Mouse (Mus musculus) limb, embryonic 12.5 days (tissue): ENCODE results near the gene Gng7. TPM values are rescaled to one million over a fixed set of nuclear protein-coding genes. Genes with fewer than 3 reads are reported as not detected.
A peak's percentile ranks its signal among the peaks of the same experiment; 100 is the strongest.

Experiments
- ATAC-seq: fragments of 200-750 bp; cut with Nextera tagmentation; 2 replicates; pipeline ENCODE4 v1.8.0; 2017; ENCODE audit warnings: low read depth, moderate TSS enrichment; ENCODE audit not compliant: insufficient number of reproducible peaks, insufficient read depth, low FRiP score, low TSS enrichment
- H3K27ac ChIP-seq: fragments of 300-500 bp; sonication (generic); 2 replicates; pipeline ENCODE4 v1.5.1; 2016; ENCODE audit warnings: mild to moderate bottlenecking, moderate library complexity
- H3K27me3 ChIP-seq: fragments of 300-500 bp; sonication (generic); 2 replicates; pipeline ENCODE4 v1.6.1; 2016; ENCODE audit warnings: mild to moderate bottlenecking, moderate library complexity
- H3K36me3 ChIP-seq: fragments of 300-500 bp; sonication (generic); 2 replicates; pipeline ENCODE4 v1.6.1; 2016; ENCODE audit warnings: mild to moderate bottlenecking, moderate library complexity
- H3K4me1 ChIP-seq: fragments of 300-500 bp; sonication (generic); replicated peaks from 2 replicates; pipeline ENCODE4 v1.6.1; 2016
- H3K4me2 ChIP-seq: fragments of 300-500 bp; sonication (generic); 2 replicates; pipeline ENCODE4 v1.6.1; 2016; ENCODE audit warnings: mild to moderate bottlenecking, moderate library complexity
- H3K4me3 ChIP-seq: fragments of 300-500 bp; sonication (generic); replicated peaks from 2 replicates; pipeline ENCODE4 v1.5.1; 2016; ENCODE audit warnings: mild to moderate bottlenecking
- H3K9ac ChIP-seq: fragments of 300-500 bp; sonication (generic); replicated peaks from 2 replicates; pipeline ENCODE4 v1.6.1; 2016; ENCODE audit warnings: mild to moderate bottlenecking, moderate library complexity
- H3K9me3 ChIP-seq: fragments of 300-500 bp; sonication (generic); 2 replicates; pipeline ENCODE4 v1.6.1; 2016; ENCODE audit warnings: mild to moderate bottlenecking, moderate library complexity
- WGBS: fragments of 180-500 bp; shearing (Covaris S2); methylation state at CpG from one replicate; pipeline ENCODE4 v1.1.7; 2016; 5-methylcytosine and 5-hydroxymethylcytosine counted together
- polyA plus RNA-seq: library from polyadenylated mRNA; unstranded; fragments of >200 nt; fragmentation: Nextera tagmentation; extraction: Ambion mirVana; gene quantifications from 2 replicates; pipeline ENCODE4 v1.2.1, GENCODE M21; 2016

Gng7 gene
- polyA plus RNA-seq, 1 experiment from 2014 or later = 6.2 TPM

DNA sequence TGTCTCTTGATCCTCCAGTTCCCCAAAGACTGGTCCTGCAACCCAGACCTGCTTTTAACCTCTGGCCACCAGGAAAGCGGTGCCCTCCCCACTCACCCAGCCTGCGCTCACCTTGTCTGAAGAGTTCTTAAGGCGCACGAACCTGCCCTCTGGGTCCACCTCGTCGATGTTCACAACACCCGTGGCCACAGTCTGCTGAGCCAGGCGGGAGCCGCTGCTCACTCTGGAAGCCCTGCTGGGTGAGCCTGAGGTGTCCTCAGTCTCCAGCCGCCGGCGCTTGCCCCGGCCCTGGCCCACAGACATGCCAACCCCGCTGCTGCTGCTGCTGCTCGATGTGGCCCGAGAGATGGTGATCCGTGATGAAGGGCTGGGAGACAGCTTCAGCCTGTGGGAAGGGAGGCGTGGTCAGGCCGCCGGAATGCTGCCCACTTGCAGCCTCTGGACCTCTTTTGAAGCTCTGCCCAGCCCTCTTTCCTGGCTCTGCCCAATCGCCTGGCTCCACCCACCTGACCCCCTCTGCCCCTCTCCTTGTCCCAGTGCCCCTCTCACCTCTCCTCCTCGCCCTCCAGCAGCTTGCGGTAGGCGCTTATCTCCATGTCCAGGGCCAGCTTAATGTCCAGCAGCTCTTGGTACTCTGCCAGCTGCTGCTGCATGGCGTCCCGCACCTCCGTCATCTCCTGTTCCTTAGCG is 110.6 kb downstream of the Gng7 start:
- ATAC-seq = no peak
- Histone ChIP-seq H3K27ac (no peak overlapping the region), H3K9me3 (no peaks in the 10 kb centered on the region), H3K4me2 (no peak overlapping the region), H3K9ac (no peak overlapping the region), H3K4me3 (no peak overlapping the region), H3K27me3 (no peaks in the 10 kb centered on the region), H3K4me1 (peaks cover 9% of the 10 kb centered on the region), H3K36me3 (peaks cover 78% of the 10 kb centered on the region)
- WGBS = 87% methylated on average over 28 of the region's 28 CpGs

DNA sequence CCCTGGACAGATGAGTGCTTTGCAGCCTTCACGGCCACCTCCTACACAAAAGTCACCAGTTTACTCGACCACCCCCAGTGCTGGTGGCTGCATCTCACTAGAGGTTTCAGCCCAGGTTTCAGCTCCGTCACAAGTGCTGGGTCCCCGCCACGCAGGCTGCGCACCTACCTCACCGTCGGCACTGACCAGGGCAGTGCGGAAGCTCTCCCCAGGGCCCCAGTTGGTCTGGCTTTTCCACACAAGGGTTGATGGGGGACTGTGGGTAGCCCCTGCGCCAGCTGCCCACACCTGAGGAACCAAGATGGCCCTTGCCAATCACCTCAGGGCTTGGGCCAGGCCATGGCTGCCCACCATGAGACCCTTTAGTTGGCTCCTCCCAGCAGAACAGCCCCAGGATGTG is 111.5 kb downstream of the Gng7 start:
- no peaks in the 10 kb centered on the region for H3K9me3 ChIP-seq
- H3K4me1 ChIP-seq = peaks cover 16% of the 10 kb centered on the region
- 0 out of 2 replicates have a peak, but pooled peaks cover under 1% of the 10 kb centered on the region for H3K27me3 ChIP-seq
- H3K9ac ChIP-seq = no peak overlapping the region
- H3K4me2 ChIP-seq = no peak overlapping the region
- no peak for ATAC-seq
- no peak overlapping the region for H3K4me3 ChIP-seq
- H3K36me3 ChIP-seq = peaks cover 78% of the 10 kb centered on the region
- 93% methylated on average over 10 of the region's 10 CpGs for WGBS
- H3K27ac ChIP-seq = no peak overlapping the region

DNA sequence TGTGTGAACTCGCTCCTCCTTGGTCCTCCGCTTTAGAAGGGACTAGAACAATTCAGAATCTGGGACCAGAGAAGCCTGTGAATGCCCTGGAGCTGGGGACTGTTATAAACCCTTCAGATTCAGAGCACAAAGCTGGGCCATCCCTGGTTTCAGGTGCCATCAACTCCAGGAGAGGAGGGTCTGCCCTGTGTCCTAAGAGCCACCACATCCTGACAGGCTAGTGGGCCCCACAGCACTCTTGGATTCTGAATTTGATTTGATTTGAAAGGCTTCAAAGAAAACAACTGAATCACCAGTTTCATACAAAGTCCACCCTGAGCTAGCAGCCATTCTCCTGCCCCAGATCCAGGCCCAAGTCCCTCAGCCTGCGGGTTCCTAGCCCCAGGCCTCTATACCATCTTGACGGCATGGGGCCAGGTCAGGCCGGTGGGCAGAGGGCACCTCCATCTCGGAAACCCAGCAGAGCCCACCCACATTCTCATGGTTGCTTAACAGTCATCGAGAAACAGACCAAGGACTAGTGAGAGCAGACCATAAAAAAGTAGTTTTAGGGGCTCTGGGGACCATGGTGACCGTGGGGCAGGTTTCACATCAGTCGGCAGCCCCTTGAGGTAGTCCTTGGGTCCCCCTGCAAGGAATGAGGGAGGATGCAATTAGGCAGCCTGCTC is 112.3 kb downstream of the Gng7 start:
- 0 out of 2 replicates have a peak, but pooled peaks cover 9% of the 10 kb centered on the region for H3K27me3 ChIP-seq
- WGBS = 93% methylated on average over 9 of the region's 9 CpGs
- peaks cover 21% of the 10 kb centered on the region for H3K4me1 ChIP-seq
- no peaks in the 10 kb centered on the region for H3K9me3 ChIP-seq
- no peak overlapping the region for H3K4me2 ChIP-seq
- no peak overlapping the region for H3K9ac ChIP-seq
- no peak for ATAC-seq
- H3K36me3 ChIP-seq = peaks cover 77% of the 10 kb centered on the region
- H3K27ac ChIP-seq = no peak overlapping the region
- H3K4me3 ChIP-seq = no peak overlapping the region

DNA sequence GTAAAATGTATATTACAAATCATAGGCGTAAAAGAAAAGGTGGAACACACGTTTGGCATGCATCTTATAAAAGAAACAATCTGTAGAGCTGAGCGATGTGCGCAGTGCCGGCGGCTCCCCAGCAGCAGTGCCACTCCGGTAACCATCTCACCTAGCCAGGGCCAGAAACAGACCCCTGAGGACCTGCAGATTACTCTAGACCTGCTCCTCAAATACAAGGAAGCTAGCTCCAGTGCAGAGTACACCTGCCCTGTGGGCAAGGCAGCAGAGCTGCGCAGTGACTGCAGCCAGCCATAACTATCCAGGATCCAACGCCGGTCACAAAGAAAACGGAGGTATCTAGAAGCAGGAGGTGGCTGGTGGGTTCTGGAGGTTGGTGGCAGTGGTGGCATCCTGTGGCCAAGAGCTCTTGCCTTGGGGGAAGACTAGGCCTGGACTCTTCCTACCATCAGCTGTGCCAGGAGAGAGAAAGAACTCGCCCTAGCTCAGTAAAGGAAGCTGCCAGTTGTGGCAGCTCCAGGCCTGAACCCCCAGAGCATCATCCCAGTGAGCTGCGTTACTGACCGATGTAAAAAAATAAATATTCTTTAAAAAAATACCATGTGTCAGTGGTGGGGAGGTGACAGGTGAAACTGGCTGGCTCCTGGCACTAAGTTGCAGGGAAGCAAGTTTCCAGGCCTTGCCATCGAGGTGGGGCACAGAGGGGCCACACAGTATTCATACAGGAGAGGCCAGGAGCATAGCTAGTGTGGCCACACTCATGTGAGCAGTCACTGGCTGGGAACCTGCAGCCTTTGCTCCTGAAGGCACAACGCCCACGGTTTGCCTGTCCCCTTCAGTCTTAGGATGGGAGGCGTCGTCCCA is 113.1 kb downstream of the Gng7 start:
- peak overlapping the region; percentile 72; the same call in 1 of the 2 replicates for H3K4me3 ChIP-seq

DNA sequence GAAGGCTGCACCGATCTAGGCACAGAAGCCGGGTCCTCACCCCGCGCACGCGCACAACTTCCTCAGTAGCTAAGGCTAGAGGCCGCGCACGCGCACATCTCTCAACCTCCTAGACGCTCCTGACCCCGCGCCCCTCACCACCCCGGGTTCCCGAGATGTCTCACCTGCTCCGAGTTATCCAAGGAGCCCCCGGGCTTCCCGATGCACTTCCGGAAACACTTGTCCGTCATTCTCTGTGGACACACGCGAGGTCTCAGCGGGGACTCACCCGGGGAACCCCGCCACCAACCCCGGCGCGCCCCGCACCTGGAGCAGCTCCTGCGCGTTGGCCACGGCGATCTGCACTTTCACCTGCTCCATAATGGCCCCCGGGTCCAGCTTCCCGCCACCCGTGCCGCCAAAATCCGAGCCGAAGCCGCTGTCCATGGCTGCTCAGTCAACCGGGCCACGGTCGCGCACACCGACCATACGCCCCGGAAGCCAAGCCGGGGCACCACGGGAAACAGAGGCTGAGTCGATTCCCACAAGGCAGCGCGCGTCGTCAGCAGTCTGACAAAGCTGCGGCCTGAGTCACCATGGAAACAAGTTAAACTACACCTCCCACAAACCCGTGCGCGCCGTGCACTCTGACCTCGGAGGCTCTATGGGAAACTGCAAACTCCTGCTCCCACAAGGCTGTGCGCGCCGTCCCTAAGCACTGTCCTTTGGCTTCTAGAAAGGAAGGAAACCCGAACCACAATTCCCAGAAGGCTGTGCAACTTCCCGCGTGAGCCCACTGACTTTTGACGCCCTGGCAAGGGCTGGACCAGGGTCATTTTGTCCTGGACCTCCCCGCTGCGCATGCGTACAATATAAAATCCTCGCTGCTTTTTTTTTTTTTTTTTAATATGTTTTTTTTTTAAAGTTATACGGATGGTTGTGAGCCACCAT is 114.2 kb downstream of the Gng7 start, which contains the start of gene Timm13:
Timm13 (minus strand) TSS at position 652 of the 930 bp plus-strand sequence.
- ATAC-seq = peak; percentile 92
- peaks cover 62% of the 10 kb centered on the region for H3K36me3 ChIP-seq

More for the DNA sequence above, 113.1 kb downstream of the Gng7 start:
- H3K27me3 ChIP-seq = 0 out of 2 replicates have a peak, but pooled peaks cover 9% of the 10 kb centered on the region
- no peak for ATAC-seq
- H3K4me2 ChIP-seq = peak overlapping the region; percentile 97
- H3K9ac ChIP-seq = 0 out of 2 replicates have a peak overlapping the region, but pooled peaks have one; percentile 23
- peaks cover 21% of the 10 kb centered on the region for H3K4me1 ChIP-seq
- WGBS = 89% methylated on average over 19 of the region's 19 CpGs
- H3K9me3 ChIP-seq = no peaks in the 10 kb centered on the region
- peaks cover 73% of the 10 kb centered on the region for H3K36me3 ChIP-seq
- H3K27ac ChIP-seq = peak overlapping the region; percentile 73; the same call in 1 of the 2 replicates

DNA sequence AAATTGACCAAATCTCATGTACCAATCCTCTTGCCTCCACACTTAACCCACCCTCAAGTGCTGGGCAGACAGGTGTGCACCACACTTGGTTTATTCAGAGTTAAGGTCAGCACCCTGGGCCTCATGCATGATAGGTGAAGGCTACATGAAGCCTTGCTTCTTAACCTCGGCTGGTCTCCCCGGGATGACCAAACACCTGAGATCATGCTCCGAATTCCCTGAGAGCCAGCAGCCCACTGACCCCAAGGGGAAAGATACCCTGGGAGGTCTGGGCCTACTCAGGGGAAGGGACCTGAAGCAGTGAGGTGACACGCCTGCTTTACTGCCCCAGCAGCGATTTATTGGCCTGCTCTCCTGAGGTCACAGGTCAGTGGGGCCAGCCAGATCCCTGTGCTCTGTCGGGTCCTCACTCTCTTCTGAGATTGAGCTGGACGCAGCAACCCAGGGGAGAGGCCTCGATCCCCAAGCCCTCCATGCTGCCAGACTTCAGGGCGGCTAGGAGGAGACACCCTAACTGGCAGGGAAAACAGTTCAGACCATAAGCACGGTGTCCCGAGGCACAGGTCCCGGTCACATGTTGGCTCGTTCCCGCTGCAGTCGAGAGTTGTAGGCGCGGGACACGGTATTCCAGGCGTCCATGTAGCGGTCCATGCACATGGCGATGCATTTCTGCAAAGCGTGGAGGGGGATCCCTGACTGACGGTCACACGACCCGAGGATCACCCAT is 115.0 kb downstream of the Gng7 start:
- WGBS = 11% methylated on average over 25 of the region's 25 CpGs
- H3K4me1 ChIP-seq = peaks cover 21% of the 10 kb centered on the region
- no peaks in the 10 kb centered on the region for H3K9me3 ChIP-seq
- H3K4me3 ChIP-seq = peak overlapping the region; percentile 72
- H3K9ac ChIP-seq = peak overlapping the region; percentile 70
- H3K27ac ChIP-seq = peak overlapping the region; percentile 86
- peaks cover 54% of the 10 kb centered on the region for H3K36me3 ChIP-seq
- 0 out of 2 replicates have a peak, but pooled peaks cover 9% of the 10 kb centered on the region for H3K27me3 ChIP-seq
- ATAC-seq = no peak
- H3K4me2 ChIP-seq = peak overlapping the region; percentile 97

More for the DNA sequence above, 114.2 kb downstream of the Gng7 start, which contains the start of gene Timm13:
- Histone ChIP-seq H3K4me3 (peak within 1 kb of the TSS; percentile 72), H3K4me2 (peak within 1 kb of the TSS; percentile 97), H3K4me1 (peaks cover 21% of the 10 kb centered on the region), H3K27me3 (0 out of 2 replicates have a peak, but pooled peaks cover 9% of the 10 kb centered on the region), H3K9me3 (no peaks in the 10 kb centered on the region), H3K27ac (peak within 1 kb of the TSS; percentile 86), H3K9ac (peak within 1 kb of the TSS; percentile 70)
- under 1% methylated on average over 69 of the region's 72 CpGs for WGBS

DNA sequence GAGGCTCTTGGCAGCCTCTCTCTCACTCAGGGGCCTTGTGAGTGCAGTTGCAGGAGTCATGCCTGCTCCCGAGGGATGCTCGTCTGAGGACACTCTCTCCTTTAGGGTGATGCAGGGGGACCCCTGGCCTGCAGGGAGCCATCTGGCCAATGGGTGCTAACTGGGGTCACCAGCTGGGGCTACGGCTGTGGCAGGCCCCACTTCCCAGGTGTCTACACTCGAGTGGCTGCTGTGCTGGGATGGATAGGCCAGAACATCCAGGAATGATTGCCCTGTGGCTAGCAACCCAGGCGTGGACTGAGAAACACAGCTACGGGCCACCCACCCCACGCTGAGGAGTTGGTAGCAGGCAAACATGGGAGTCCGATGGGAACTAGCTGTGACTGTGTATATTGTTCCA is 115.7 kb downstream of the Gng7 start:
- peak overlapping the region; percentile 70; the same call in 1 of the 2 replicates for H3K9ac ChIP-seq
- peaks cover 47% of the 10 kb centered on the region for H3K36me3 ChIP-seq
- H3K4me2 ChIP-seq = peak overlapping the region; percentile 97
- H3K4me3 ChIP-seq = peak overlapping the region; percentile 72
- H3K4me1 ChIP-seq = peaks cover 21% of the 10 kb centered on the region
- H3K9me3 ChIP-seq = no peaks in the 10 kb centered on the region
- H3K27me3 ChIP-seq = 0 out of 2 replicates have a peak, but pooled peaks cover 9% of the 10 kb centered on the region
- no peak overlapping the region for H3K27ac ChIP-seq
- 85% methylated on average over 8 of the region's 8 CpGs for WGBS
- no peak for ATAC-seq
